Mouse (Mus musculus): ENCODE results near the gene Trim25. TPM values are rescaled to one million over a fixed set of nuclear protein-coding genes. Genes with fewer than 3 reads are reported as not detected.

The Trim25 gene
- 34.7 TPM for polyA plus RNA-seq (2017; shearing (Covaris generic))

GRCm38 (mm10) chr11:88998974-88999722 lies at the start of gene Trim25:
Gene Trim25, plus strand, starts transcription at chr11:88999376.

GRCm38 (mm10) chr11:88955217-88955969 lies 43.8 kb upstream of the Trim25 start, which contains the start of gene Scpep1:
Gene Scpep1, minus strand, starts transcription at chr11:88955465.

GRCm38 (mm10) chr11:88966881-88967361 lies 32.3 kb upstream of the Trim25 start, which contains the start of gene Elobl:
Gene Elobl, minus strand, starts transcription at chr11:88966931.

GRCm38 (mm10) chr11:88970202-88970732 lies 28.9 kb upstream of the Trim25 start, which contains the start of gene Coil:
Gene Coil, plus strand, starts transcription at chr11:88970252.

GRCm38 (mm10) chr11:89066750-89067149 lies 67.6 kb downstream of the Trim25 start, which contains the start of gene Dgke:
Gene Dgke, minus strand, starts transcription at chr11:89066850.

Other genes starting within 250 kb of the Trim25 start
- gene Akap1, start 134.8 kb upstream of the Trim25 start, polyA plus RNA-seq (2017; shearing (Covaris generic)): 2.6 TPM
- 17.2 TPM for gene Scpep1, start 43.9 kb upstream of the Trim25 start, polyA plus RNA-seq (2017; shearing (Covaris generic))
- not detected for gene Elobl, start 32.4 kb upstream of the Trim25 start, polyA plus RNA-seq (2017; shearing (Covaris generic))
- 19.7 TPM for gene Coil, start 29.1 kb upstream of the Trim25 start, polyA plus RNA-seq (2017; shearing (Covaris generic))
- gene Dgke, start 67.5 kb downstream of the Trim25 start, polyA plus RNA-seq (2017; shearing (Covaris generic)): 10.8 TPM
- not detected for gene Gm525, start 74.5 kb downstream of the Trim25 start, polyA plus RNA-seq (2017; shearing (Covaris generic))

Measured in inflammation-experienced regulatory T-cells, adult 16 weeks (primary cell).